In the genomic region with DNA sequence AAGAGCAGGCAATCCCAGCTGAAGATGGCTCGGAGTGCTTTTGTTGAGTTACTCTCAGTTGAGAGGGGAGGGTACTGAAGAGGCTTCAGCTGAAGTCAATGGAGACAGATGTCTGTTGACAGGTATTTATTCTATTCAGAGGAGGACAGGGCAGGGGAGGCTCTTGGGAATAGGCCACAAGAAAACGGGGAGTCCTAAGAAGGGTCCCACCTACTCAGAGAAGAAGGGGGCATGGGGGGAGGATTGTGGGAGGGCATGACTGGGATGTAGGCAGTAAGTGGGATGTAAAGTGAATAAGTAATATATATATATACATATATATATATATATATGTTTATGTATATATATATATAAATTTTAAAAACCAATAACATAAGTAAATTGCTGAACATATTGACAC, we compare ENCODE assay signal across 17 mouse cellular contexts.
DNase-seq lines count a peak whose midpoint lies in the region; ATAC-seq and TF ChIP-seq lines count a peak whose summit lies in the region.
"Had no signal": no experiment of that assay in that cellular context is flagged by ENCODE, and none has a peak within 500 bp of the region (broad histone marks: within the 10 kb centered on the region; RNA-seq: fewer than 3 reads in every experiment).

No protein-coding gene starts in this region.

- H3K36me3 ChIP-seq in hindbrain, embryonic 12.5 days, result no peaks in the 10 kb centered on the region
- H3K36me3 ChIP-seq in hindbrain, embryonic 13.5 days, result no peaks in the 10 kb centered on the region
- no peaks in the 10 kb centered on the region for H3K36me3 ChIP-seq in hindbrain, postnatal 0 days (ENCODE audit: insufficient read depth, low read length)
- no peaks in the 10 kb centered on the region for H3K36me3 ChIP-seq in hindbrain, embryonic 14.5 days (replicated peaks; ENCODE audit: control insufficient read depth, insufficient read depth)
- H3K36me3 ChIP-seq in midbrain, embryonic 15.5 days (replicated peaks), result no peaks in the 10 kb centered on the region
- no peaks in the 10 kb centered on the region for H3K36me3 ChIP-seq in midbrain, postnatal 0 days (ENCODE audit: insufficient read depth, low read length)
- H3K36me3 ChIP-seq: forebrain, embryonic 10.5 days; G1E; heart, embryonic 12.5 days; heart, embryonic 15.5 days had no signal

- H3K4me1 ChIP-seq in hindbrain, embryonic 12.5 days, result 0 out of 2 replicates have a peak, but pooled peaks cover 2% of the 10 kb centered on the region
- H3K4me1 ChIP-seq in hindbrain, embryonic 13.5 days (replicated peaks), result peaks cover 11% of the 10 kb centered on the region
- H3K4me1 ChIP-seq in hindbrain, postnatal 0 days (ENCODE audit: insufficient read depth, low read length), result no peaks in the 10 kb centered on the region
- no peaks in the 10 kb centered on the region for H3K4me1 ChIP-seq in hindbrain, embryonic 14.5 days (replicated peaks; ENCODE audit: control insufficient read depth, insufficient read depth, low read length)
- H3K4me1 ChIP-seq in midbrain, embryonic 15.5 days, result peaks cover 3% of the 10 kb centered on the region; the same call in 1 of the 2 replicates
- no peaks in the 10 kb centered on the region for H3K4me1 ChIP-seq in midbrain, postnatal 0 days (ENCODE audit: insufficient read depth, low read length)
- H3K4me1 ChIP-seq: forebrain, embryonic 13.5 days; heart, embryonic 12.5 days; heart, embryonic 15.5 days had no signal

- no peak overlapping the region for H3K4me2 ChIP-seq in hindbrain, embryonic 12.5 days (replicated peaks)
- H3K4me2 ChIP-seq in hindbrain, embryonic 13.5 days, result no peak overlapping the region
- no peak overlapping the region for H3K4me2 ChIP-seq in hindbrain, postnatal 0 days (ENCODE audit: low read depth, low read length)
- H3K4me2 ChIP-seq in hindbrain, embryonic 14.5 days (replicated peaks), result no peak overlapping the region
- no peak overlapping the region for H3K4me2 ChIP-seq in midbrain, embryonic 15.5 days
- no peak overlapping the region for H3K4me2 ChIP-seq in midbrain, postnatal 0 days (ENCODE audit: low read depth, low read length, poor library complexity, severe bottlenecking)
- H3K4me2 ChIP-seq: forebrain, embryonic 13.5 days; heart, embryonic 12.5 days; heart, embryonic 15.5 days had no signal

- H3K4me3 ChIP-seq in hindbrain, embryonic 12.5 days, result no peak overlapping the region
- H3K4me3 ChIP-seq in hindbrain, embryonic 13.5 days, result no peak overlapping the region
- H3K4me3 ChIP-seq in hindbrain, postnatal 0 days (ENCODE audit: low read length), result no peak overlapping the region
- no peak overlapping the region for H3K4me3 ChIP-seq in hindbrain, embryonic 14.5 days (replicated peaks; ENCODE audit: low read length)
- H3K4me3 ChIP-seq in midbrain, embryonic 15.5 days, result no peak overlapping the region
- H3K4me3 ChIP-seq in midbrain, postnatal 0 days (ENCODE audit: low read depth, low read length), result no peak overlapping the region
- H3K4me3 ChIP-seq: forebrain, embryonic 10.5 days; forebrain, embryonic 13.5 days; heart, embryonic 12.5 days; heart, embryonic 15.5 days had no signal

- WGBS in hindbrain, embryonic 12.5 days, result 33% methylated on average over 2 of the region's 2 CpGs
- WGBS in hindbrain, embryonic 13.5 days, result 21% methylated on average over 2 of the region's 2 CpGs
- WGBS in hindbrain, postnatal 0 days, result 23% methylated on average over 2 of the region's 2 CpGs
- WGBS in hindbrain, embryonic 14.5 days, result 18% methylated on average over 2 of the region's 2 CpGs
- 22% methylated on average over 2 of the region's 2 CpGs for WGBS in midbrain, embryonic 15.5 days
- 42% methylated on average over 2 of the region's 2 CpGs for WGBS in midbrain, postnatal 0 days

- DNase-seq in hindbrain, postnatal 0 days (ENCODE audit: low spot score), result no peak
- DNase-seq in hindbrain, embryonic 14.5 days (ENCODE audit: low spot score), result no peak
- DNase-seq in midbrain, postnatal 0 days (ENCODE audit: low spot score), result no peak
- DNase-seq: adrenal gland, postnatal 10 days; heart, postnatal 10 days; heart, postnatal 36 days had no signal

- no peaks in the 10 kb centered on the region for H3K27me3 ChIP-seq in hindbrain, embryonic 12.5 days
- no peaks in the 10 kb centered on the region for H3K27me3 ChIP-seq in hindbrain, embryonic 13.5 days
- H3K27me3 ChIP-seq in hindbrain, postnatal 0 days (ENCODE audit: insufficient read depth, low read length), result no peaks in the 10 kb centered on the region
- H3K27me3 ChIP-seq in hindbrain, embryonic 14.5 days (ENCODE audit: control insufficient read depth, insufficient read depth, low read length), result no peaks in the 10 kb centered on the region
- no peaks in the 10 kb centered on the region for H3K27me3 ChIP-seq in midbrain, embryonic 15.5 days (replicated peaks)
- H3K27me3 ChIP-seq in midbrain, postnatal 0 days (ENCODE audit: insufficient read depth, low read length), result no peaks in the 10 kb centered on the region
- H3K27me3 ChIP-seq: CH12.LX; forebrain, embryonic 13.5 days; heart, embryonic 12.5 days; heart, embryonic 15.5 days; Patski had no signal

- no peak overlapping the region for H3K9ac ChIP-seq in hindbrain, embryonic 12.5 days
- H3K9ac ChIP-seq in hindbrain, embryonic 13.5 days, result no peak overlapping the region
- no peak overlapping the region for H3K9ac ChIP-seq in hindbrain, postnatal 0 days (replicated peaks; ENCODE audit: low read length)
- no peak overlapping the region for H3K9ac ChIP-seq in hindbrain, embryonic 14.5 days
- H3K9ac ChIP-seq in midbrain, embryonic 15.5 days, result no peak overlapping the region
- H3K9ac ChIP-seq in midbrain, postnatal 0 days (replicated peaks; ENCODE audit: low read length, poor library complexity, severe bottlenecking), result no peak overlapping the region
- H3K9ac ChIP-seq: forebrain, embryonic 13.5 days; heart, embryonic 12.5 days; heart, embryonic 15.5 days had no signal

- ATAC-seq in hindbrain, embryonic 12.5 days (ENCODE audit: low FRiP score), result peak; percentile 22; the same call in 1 of the 2 replicates
- no peak for ATAC-seq in hindbrain, embryonic 13.5 days (ENCODE audit: low FRiP score)
- peak; percentile 49; the same call in 1 of the 2 replicates for ATAC-seq in hindbrain, postnatal 0 days
- ATAC-seq in hindbrain, embryonic 14.5 days (ENCODE audit: low FRiP score), result no peak
- peak; percentile 54; the same call in 1 of the 2 replicates for ATAC-seq in midbrain, embryonic 15.5 days (replicated peaks)
- ATAC-seq in midbrain, postnatal 0 days (ENCODE audit: low FRiP score), result no peak
- ATAC-seq: forebrain, embryonic 13.5 days; forebrain, embryonic 16.5 days; Patski had no signal

- no peak for TF ChIP-seq CTCF in hindbrain, postnatal 0 days (IDR thresholded peaks at IDR 0.05; ENCODE audit: low read depth)
- TF ChIP-seq CTCF in midbrain, postnatal 0 days (IDR thresholded peaks at IDR 0.05), result no peak

- no peak overlapping the region for H3K27ac ChIP-seq in hindbrain, embryonic 12.5 days
- H3K27ac ChIP-seq in hindbrain, embryonic 13.5 days, result no peak overlapping the region
- no peak overlapping the region for H3K27ac ChIP-seq in hindbrain, postnatal 0 days
- no peak overlapping the region for H3K27ac ChIP-seq in hindbrain, embryonic 14.5 days
- no peak overlapping the region for H3K27ac ChIP-seq in midbrain, embryonic 15.5 days
- no peak overlapping the region for H3K27ac ChIP-seq in midbrain, postnatal 0 days (ENCODE audit: low read depth, low read length)
- H3K27ac ChIP-seq: forebrain, embryonic 10.5 days; forebrain, embryonic 13.5 days; heart, embryonic 15.5 days had no signal

- no peaks in the 10 kb centered on the region for H3K9me3 ChIP-seq in hindbrain, embryonic 12.5 days (replicated peaks)
- no peaks in the 10 kb centered on the region for H3K9me3 ChIP-seq in hindbrain, embryonic 13.5 days
- no peaks in the 10 kb centered on the region for H3K9me3 ChIP-seq in hindbrain, postnatal 0 days (ENCODE audit: low read length)
- H3K9me3 ChIP-seq in hindbrain, embryonic 14.5 days (ENCODE audit: control insufficient read depth, low read length), result no peaks in the 10 kb centered on the region
- no peaks in the 10 kb centered on the region for H3K9me3 ChIP-seq in midbrain, embryonic 15.5 days
- no peaks in the 10 kb centered on the region for H3K9me3 ChIP-seq in midbrain, postnatal 0 days (ENCODE audit: low read length)
- H3K9me3 ChIP-seq: forebrain, embryonic 10.5 days; forebrain, embryonic 13.5 days; G1E; heart, embryonic 12.5 days; heart, embryonic 15.5 days had no signal

Comparison
In these comparisons a context has a peak if more than half of its experiments do, and no peak if none do; other contexts are left out.
1. ATAC-seq: peak in hindbrain, embryonic 12.5 days (single experiment), hindbrain, postnatal 0 days (single experiment) and midbrain, embryonic 15.5 days (single experiment); none in hindbrain, embryonic 13.5 days (single experiment), hindbrain, embryonic 14.5 days (single experiment) and midbrain, postnatal 0 days (single experiment).